Mouse (Mus musculus): ENCODE results near the gene Aurkaip1.

Aurkaip1 gene

DNA sequence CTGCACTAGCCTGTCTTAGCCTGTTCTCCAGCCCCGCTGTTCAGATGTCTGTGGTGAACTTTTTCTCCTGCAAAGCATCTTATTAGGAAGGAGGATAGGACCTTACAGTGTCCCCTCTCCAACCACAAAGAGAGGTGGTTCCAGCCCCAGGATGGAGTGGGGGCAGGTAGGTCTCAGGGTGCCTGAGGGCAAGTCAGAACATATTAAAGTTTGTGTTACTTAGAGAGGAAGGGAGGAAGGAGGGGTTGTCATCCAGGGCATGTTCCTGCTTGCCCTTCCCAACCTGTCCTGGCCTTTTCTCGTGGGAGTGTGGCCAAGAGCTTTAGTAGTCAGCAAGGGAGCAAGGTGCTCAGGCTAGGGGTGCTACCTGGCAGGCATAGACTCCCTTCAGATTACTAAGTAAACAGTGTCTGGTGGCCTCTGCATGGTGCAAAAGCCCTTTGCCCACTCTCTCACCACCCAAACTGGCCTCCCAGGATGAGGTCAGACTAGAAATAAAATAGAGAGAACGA is 40.4 kb upstream of the Aurkaip1 start:
- H3K9me3 ChIP-seq (ENCODE audit: low read length), result no peaks in the 10 kb centered on the region

DNA sequence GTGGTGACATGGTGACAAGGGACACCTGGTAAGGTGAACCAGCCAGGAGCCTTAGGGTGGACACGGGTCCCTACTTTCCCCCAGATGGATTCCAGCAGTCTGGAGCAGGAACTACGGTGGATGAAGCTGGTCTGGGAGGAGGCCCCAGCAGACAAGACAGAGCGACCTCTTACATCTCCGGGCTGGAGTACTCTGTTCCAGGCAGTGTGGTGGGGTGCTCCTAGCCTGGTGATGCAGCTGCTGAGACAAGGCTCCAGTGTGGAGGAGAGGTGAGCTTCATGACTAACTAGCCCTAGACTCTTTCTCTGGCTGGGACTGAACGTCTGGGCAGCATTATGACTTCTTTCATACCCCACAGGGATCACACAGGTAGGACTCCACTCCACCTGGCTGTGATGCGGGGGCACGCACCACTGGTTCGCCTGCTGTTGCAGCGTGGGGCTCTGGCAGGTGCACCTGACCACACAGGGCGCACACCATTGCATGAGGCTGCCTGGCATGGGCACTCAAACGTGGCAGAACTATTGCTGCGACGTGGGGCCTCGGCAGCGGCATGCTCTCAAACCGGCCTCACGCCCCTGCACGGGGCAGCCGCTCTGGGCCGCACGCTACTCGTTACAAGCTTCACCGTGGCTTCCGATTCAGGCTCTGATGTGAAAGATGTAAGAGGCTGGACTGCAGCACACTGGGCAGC is 39.7 kb upstream of the Aurkaip1 start:
- Histone ChIP-seq H3K4me1 (replicated peaks; ENCODE audit: low read depth, low read length) (peaks cover 21% of the 10 kb centered on the region), H3K9me3 (ENCODE audit: low read length) (no peaks in the 10 kb centered on the region), H3K4me3 (replicated peaks; ENCODE audit: low read length) (peak overlapping the region; percentile 77), H3K36me3 (ENCODE audit: insufficient read depth, low read length) (no peaks in the 10 kb centered on the region), H3K27me3 (ENCODE audit: insufficient read depth, low read length) (peaks cover 38% of the 10 kb centered on the region)
- TF ChIP-seq POU5F1 (IDR thresholded peaks at IDR 0.05; ENCODE audit: borderline replicate concordance, low read length), result no peak
- TF ChIP-seq CTCF (conservative IDR thresholded peaks at IDR 0.05; ENCODE audit: low read length), result no peak
- no peak for TF ChIP-seq NANOG (IDR thresholded peaks at IDR 0.05; ENCODE audit: borderline replicate concordance, low read length)

More for the DNA sequence above, 40.4 kb upstream of the Aurkaip1 start:
- Histone ChIP-seq H3K4me1 (replicated peaks; ENCODE audit: low read depth, low read length) (peaks cover 22% of the 10 kb centered on the region), H3K36me3 (ENCODE audit: insufficient read depth, low read length) (no peaks in the 10 kb centered on the region), H3K27me3 (ENCODE audit: insufficient read depth, low read length) (peaks cover 33% of the 10 kb centered on the region), H3K4me3 (replicated peaks; ENCODE audit: low read length) (no peak overlapping the region)
- TF ChIP-seq POU5F1 (IDR thresholded peaks at IDR 0.05; ENCODE audit: borderline replicate concordance, low read length) (no peak), CTCF (conservative IDR thresholded peaks at IDR 0.05; ENCODE audit: low read length) (no peak), NANOG (IDR thresholded peaks at IDR 0.05; ENCODE audit: borderline replicate concordance, low read length) (no peak)

DNA sequence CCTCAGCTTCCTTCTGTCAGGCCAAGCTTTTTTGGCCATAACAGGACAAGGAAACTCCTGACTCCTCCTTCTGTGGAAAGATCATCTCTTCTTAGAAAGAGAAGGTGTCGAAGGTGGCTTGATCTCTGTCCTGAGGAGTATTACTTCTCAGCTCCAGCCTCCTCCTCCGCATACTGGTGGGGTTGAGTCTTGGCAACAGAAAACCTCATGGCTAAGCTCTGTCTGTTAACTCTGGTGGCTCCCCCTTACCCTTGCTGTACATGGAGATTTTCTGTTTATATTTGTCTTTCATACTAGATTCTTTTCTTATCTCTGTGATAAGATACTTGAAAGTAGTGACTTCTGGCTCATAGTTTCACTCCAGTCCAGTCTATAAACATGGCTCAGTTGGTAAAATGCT is 37.3 kb upstream of the Aurkaip1 start:
- no peaks in the 10 kb centered on the region for H3K36me3 ChIP-seq (ENCODE audit: insufficient read depth, low read length)
- no peak overlapping the region for H3K4me3 ChIP-seq (replicated peaks; ENCODE audit: low read length)
- H3K27me3 ChIP-seq (ENCODE audit: insufficient read depth, low read length), result peaks cover 35% of the 10 kb centered on the region
- H3K4me1 ChIP-seq (replicated peaks; ENCODE audit: low read depth, low read length), result peaks cover 21% of the 10 kb centered on the region
- H3K9me3 ChIP-seq (ENCODE audit: low read length), result no peaks in the 10 kb centered on the region
- TF ChIP-seq NANOG (IDR thresholded peaks at IDR 0.05; ENCODE audit: borderline replicate concordance, low read length), result no peak
- TF ChIP-seq CTCF (conservative IDR thresholded peaks at IDR 0.05; ENCODE audit: low read length), result no peak
- TF ChIP-seq POU5F1 (IDR thresholded peaks at IDR 0.05; ENCODE audit: borderline replicate concordance, low read length), result no peak

DNA sequence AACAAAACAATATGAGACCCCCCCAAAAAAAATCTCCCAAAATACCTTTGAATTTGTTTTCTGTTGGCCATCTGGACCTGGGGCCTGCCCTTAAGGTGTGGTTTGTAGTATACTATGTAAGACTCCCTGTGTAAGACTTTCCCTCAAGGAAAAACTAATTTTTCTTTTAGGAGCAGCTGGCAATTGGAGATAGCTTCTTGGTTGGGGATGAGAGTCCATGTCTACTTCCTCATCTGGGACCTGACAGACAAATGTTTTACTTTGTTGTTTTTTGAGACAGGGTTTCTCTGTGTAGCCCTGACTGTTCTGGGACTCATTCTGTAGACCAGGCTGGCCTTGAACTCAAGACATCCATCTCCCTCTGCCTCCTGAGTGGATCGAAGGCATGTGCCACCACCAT is 29.0 kb upstream of the Aurkaip1 start:
- TF ChIP-seq POU5F1 (IDR thresholded peaks at IDR 0.05; ENCODE audit: borderline replicate concordance, low read length), result no peak
- no peak for TF ChIP-seq CTCF (conservative IDR thresholded peaks at IDR 0.05; ENCODE audit: low read length)
- no peak for TF ChIP-seq NANOG (IDR thresholded peaks at IDR 0.05; ENCODE audit: borderline replicate concordance, low read length)
- H3K36me3 ChIP-seq (ENCODE audit: insufficient read depth, low read length), result peaks cover 29% of the 10 kb centered on the region
- H3K4me1 ChIP-seq (replicated peaks; ENCODE audit: low read depth, low read length), result peaks cover 19% of the 10 kb centered on the region
- no peaks in the 10 kb centered on the region for H3K27me3 ChIP-seq (ENCODE audit: insufficient read depth, low read length)
- H3K9me3 ChIP-seq (ENCODE audit: low read length), result no peaks in the 10 kb centered on the region
- H3K4me3 ChIP-seq (replicated peaks; ENCODE audit: low read length), result no peak overlapping the region

DNA sequence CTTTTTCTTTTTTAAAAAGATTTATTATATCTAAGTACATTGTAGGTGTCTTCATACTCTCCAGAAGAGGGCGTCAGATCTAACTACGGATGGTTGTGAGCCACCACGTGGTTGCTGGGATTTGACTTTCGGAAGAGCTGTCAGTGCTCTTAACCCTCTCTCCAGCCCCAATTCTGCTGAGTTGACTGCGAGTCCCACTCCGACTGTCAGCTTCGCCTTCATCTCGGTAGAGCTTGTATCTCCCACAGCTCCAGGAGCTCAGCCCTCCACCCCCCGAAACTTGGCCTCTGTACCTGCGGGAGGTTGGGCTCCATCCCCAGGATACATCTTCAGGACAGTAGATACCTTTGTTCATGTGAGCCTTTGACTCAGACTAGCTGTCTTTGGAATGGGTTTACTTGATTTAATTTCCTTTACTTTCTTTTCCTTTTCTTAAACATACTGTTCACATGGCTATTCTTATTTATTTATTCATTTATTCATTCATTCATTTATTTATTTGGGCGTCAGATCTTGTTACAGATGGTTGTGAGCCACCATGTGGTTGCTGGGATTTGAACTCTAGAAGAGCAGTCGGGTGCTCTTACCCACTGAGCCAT is 28.2 kb upstream of the Aurkaip1 start, which contains the start of gene Mrpl20:
Gene Mrpl20 (plus strand): TSS at position 138 of the 599 bp plus-strand sequence.
- Histone ChIP-seq H3K27me3 (ENCODE audit: insufficient read depth, low read length) (no peaks in the 10 kb centered on the region), H3K4me3 (replicated peaks; ENCODE audit: low read length) (peak within 1 kb of the TSS; percentile 98), H3K36me3 (ENCODE audit: insufficient read depth, low read length) (peaks cover 37% of the 10 kb centered on the region), H3K9me3 (ENCODE audit: low read length) (no peaks in the 10 kb centered on the region), H3K4me1 (replicated peaks; ENCODE audit: low read depth, low read length) (peaks cover 19% of the 10 kb centered on the region)
- no peak for TF ChIP-seq NANOG (IDR thresholded peaks at IDR 0.05; ENCODE audit: borderline replicate concordance, low read length)
- TF ChIP-seq POU5F1 (IDR thresholded peaks at IDR 0.05; ENCODE audit: borderline replicate concordance, low read length), result no peak
- 0 out of 2 replicates have a peak, but pooled peaks have one; percentile 9 for TF ChIP-seq CTCF (conservative IDR thresholded peaks at IDR 0.05; ENCODE audit: low read length)

DNA sequence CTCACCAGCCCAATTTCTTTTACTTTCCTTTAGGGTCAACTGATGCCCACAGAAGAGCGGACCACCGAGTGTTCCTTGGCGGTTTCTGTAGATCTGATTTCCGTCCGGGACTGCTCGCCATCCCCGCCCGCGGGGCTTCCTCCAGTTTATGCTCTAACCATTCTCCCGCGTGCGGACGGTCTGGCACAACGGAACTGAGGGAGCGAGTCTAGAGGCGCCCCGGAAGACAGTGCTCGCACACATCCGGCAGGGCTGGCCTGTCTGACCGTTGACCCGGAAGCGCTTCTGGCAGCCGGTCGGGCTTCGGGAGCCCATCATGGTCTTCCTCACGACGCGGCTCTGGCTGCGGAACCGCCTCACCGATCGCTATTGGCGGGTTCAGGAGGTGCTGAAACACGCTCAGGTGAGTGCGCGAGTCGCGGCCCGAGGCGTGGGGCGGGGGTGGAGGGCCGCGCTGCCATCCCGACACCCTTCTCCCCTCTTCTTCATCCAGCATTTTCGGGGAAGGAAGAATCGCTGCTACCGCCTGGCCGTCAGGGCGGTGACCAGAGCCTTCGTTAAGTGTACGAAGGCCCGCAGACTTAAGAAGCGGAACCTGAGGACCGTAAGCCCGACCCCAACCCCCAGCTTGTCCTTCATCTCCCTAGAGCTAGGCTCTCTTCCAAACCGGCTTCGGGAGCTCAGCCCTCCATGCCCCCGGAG is 27.6 kb upstream of the Aurkaip1 start:
- Histone ChIP-seq H3K4me1 (replicated peaks; ENCODE audit: low read depth, low read length) (peaks cover 22% of the 10 kb centered on the region), H3K4me3 (replicated peaks; ENCODE audit: low read length) (peak overlapping the region; percentile 98), H3K36me3 (ENCODE audit: insufficient read depth, low read length) (peaks cover 43% of the 10 kb centered on the region), H3K9me3 (ENCODE audit: low read length) (no peaks in the 10 kb centered on the region), H3K27me3 (ENCODE audit: insufficient read depth, low read length) (no peaks in the 10 kb centered on the region)
- TF ChIP-seq CTCF (conservative IDR thresholded peaks at IDR 0.05; ENCODE audit: low read length) (no peak), POU5F1 (IDR thresholded peaks at IDR 0.05; ENCODE audit: borderline replicate concordance, low read length) (no peak), NANOG (IDR thresholded peaks at IDR 0.05; ENCODE audit: borderline replicate concordance, low read length) (no peak)

DNA sequence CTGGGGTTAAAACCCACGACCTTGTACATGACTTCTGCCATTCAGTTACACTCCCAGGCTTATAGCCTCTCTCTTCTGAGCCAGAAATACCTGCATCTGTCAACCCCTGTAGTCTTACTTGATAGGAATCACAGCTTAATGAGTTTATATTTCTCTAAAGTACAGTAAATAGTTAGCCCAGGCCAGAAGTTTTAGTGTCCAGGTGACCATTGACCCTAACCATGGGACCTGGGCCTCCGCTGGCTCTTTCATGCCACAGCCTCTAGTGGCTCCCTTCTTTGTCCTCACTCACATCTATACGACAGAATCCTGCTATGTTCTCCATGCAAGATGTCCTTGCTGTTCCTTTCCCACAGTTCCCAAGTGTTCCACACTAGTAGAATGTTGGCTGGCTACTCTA is 23.2 kb upstream of the Aurkaip1 start:
- Histone ChIP-seq H3K9me3 (ENCODE audit: low read length) (no peaks in the 10 kb centered on the region), H3K36me3 (ENCODE audit: insufficient read depth, low read length) (peaks cover 74% of the 10 kb centered on the region), H3K4me3 (replicated peaks; ENCODE audit: low read length) (no peak overlapping the region), H3K4me1 (replicated peaks; ENCODE audit: low read depth, low read length) (peaks cover 36% of the 10 kb centered on the region), H3K27me3 (ENCODE audit: insufficient read depth, low read length) (no peaks in the 10 kb centered on the region)
- no peak for TF ChIP-seq POU5F1 (IDR thresholded peaks at IDR 0.05; ENCODE audit: borderline replicate concordance, low read length)
- TF ChIP-seq NANOG (IDR thresholded peaks at IDR 0.05; ENCODE audit: borderline replicate concordance, low read length), result no peak
- TF ChIP-seq CTCF (conservative IDR thresholded peaks at IDR 0.05; ENCODE audit: low read length), result no peak
